Mouse (Mus musculus) limb, embryonic 14.5 days (tissue): Measurements from ENCODE around the gene Ky. TPM values are rescaled to one million over a fixed set of nuclear protein-coding genes. Genes with fewer than 3 reads are reported as not detected.
A peak's percentile ranks its signal among the peaks of the same experiment; 100 is the strongest.

Source experiments
- ATAC-seq: fragments of 200-750 bp; cut with Nextera tagmentation; 2 replicates; pipeline ENCODE4 v1.8.0; 2017; ENCODE audit warnings: low read depth, moderate number of reproducible peaks, moderate TSS enrichment; ENCODE audit not compliant: low FRiP score
- DNase-seq: peaks from one replicate; pipeline ENCODE4 v3.0.0-alpha.2; 2015; ENCODE audit warnings: low spot score
- H3K27ac ChIP-seq: fragments of 300-500 bp; sonication (generic); replicated peaks from 2 replicates; pipeline ENCODE4 v1.5.1; 2014; ENCODE audit warnings: low read depth, mild to moderate bottlenecking, low read length, moderate library complexity, mixed read lengths
- H3K27me3 ChIP-seq: fragments of 300-500 bp; sonication (generic); 2 replicates; pipeline ENCODE4 v1.6.1; 2014; ENCODE audit warnings: low read length, mixed read lengths; ENCODE audit not compliant: control insufficient read depth, insufficient read depth
- H3K36me3 ChIP-seq: fragments of 300-500 bp; sonication (generic); 2 replicates; pipeline ENCODE4 v1.6.1; 2014; ENCODE audit warnings: mild to moderate bottlenecking, low read length, moderate library complexity, mixed read lengths; ENCODE audit not compliant: control insufficient read depth, insufficient read depth
- H3K4me1 ChIP-seq: fragments of 300-500 bp; sonication (generic); 2 replicates; pipeline ENCODE4 v1.6.1; 2014; ENCODE audit warnings: antibody characterized with exemption, low read length, mixed read lengths; ENCODE audit not compliant: control insufficient read depth, insufficient read depth
- H3K4me2 ChIP-seq: fragments of 300-500 bp; sonication (generic); replicated peaks from 2 replicates; pipeline ENCODE4 v1.6.1; 2014; ENCODE audit warnings: low read depth, mild to moderate bottlenecking, low read length, moderate library complexity; ENCODE audit not compliant: severe bottlenecking
- H3K4me3 ChIP-seq: fragments of 300-500 bp; sonication (generic); replicated peaks from 2 replicates; pipeline ENCODE4 v1.5.1; 2014; ENCODE audit warnings: low read length
- H3K9ac ChIP-seq: fragments of 300-500 bp; sonication (generic); 2 replicates; pipeline ENCODE4 v1.6.1; 2014; ENCODE audit warnings: mild to moderate bottlenecking, low read depth, low read length, moderate library complexity; ENCODE audit not compliant: severe bottlenecking
- H3K9me3 ChIP-seq: fragments of 300-500 bp; sonication (generic); 2 replicates; pipeline ENCODE4 v1.6.1; 2016; ENCODE audit warnings: low read length; ENCODE audit not compliant: control insufficient read depth
- POLR2A ChIP-seq: fragments of 200-500 bp; IDR thresholded peaks from 2 replicates; pipeline ENCODE4 v1.8.0; 2012; ENCODE audit warnings: inconsistent platforms, mild to moderate bottlenecking, moderate library complexity, borderline replicate concordance; ENCODE audit not compliant: insufficient read depth, insufficient read length; ENCODE audit errors: extremely low read depth
- WGBS: fragments of 180-500 bp; shearing (Covaris S2); extraction: QIAGEN DNeasy Blood & Tissue Kit; methylation state at CpG from one replicate; pipeline ENCODE4 v1.1.7; 2014; 5-methylcytosine and 5-hydroxymethylcytosine counted together
- polyA plus RNA-seq, 2 experiments: library from polyadenylated mRNA; depleted of rRNA in 1 of 2; stranded (reverse) in 1 of 2; unstranded in 1 of 2; fragments of >200 nt; fragmentation: Nextera tagmentation in 1 of 2; extraction: Ambion mirVana in 1 of 2; gene quantifications; 2 replicates each; pipeline versions ENCODE4 v1.2.1 to v1.2.3; 2012 to 2014

Gene Ky
- polyA plus RNA-seq, 2 experiments = 1.2 to 3.2 TPM

GRCm38 (mm10) chr9:102546256-102547027, 40.9 kb downstream of the Ky start:
- no peak for DNase-seq
- no peak for ATAC-seq
- H3K9me3 ChIP-seq = no peaks in the 10 kb centered on the region
- H3K36me3 ChIP-seq = no peaks in the 10 kb centered on the region
- H3K4me2 ChIP-seq = no peak overlapping the region
- WGBS = 44% methylated on average over 20 of the region's 20 CpGs
- H3K9ac ChIP-seq = no peak overlapping the region
- H3K27me3 ChIP-seq = peaks cover 28% of the 10 kb centered on the region
- no peak for TF ChIP-seq POLR2A
- no peak overlapping the region for H3K27ac ChIP-seq
- H3K4me3 ChIP-seq = no peak overlapping the region
- H3K4me1 ChIP-seq = peaks cover 12% of the 10 kb centered on the region

GRCm38 (mm10) chr9:102547028-102547354, 41.4 kb downstream of the Ky start:
- Histone ChIP-seq H3K27ac (no peak overlapping the region), H3K27me3 (peaks cover 28% of the 10 kb centered on the region), H3K4me2 (no peak overlapping the region), H3K36me3 (no peaks in the 10 kb centered on the region), H3K9ac (no peak overlapping the region), H3K9me3 (no peaks in the 10 kb centered on the region), H3K4me1 (peaks cover 12% of the 10 kb centered on the region), H3K4me3 (no peak overlapping the region)
- TF ChIP-seq POLR2A = no peak
- DNase-seq = no peak
- 37% methylated on average over 7 of the region's 7 CpGs for WGBS
- ATAC-seq = no peak

GRCm38 (mm10) chr9:102549211-102549610, 43.7 kb downstream of the Ky start:
- no peak for DNase-seq
- Histone ChIP-seq H3K27ac (no peak overlapping the region), H3K4me2 (no peak overlapping the region), H3K4me1 (peaks cover 11% of the 10 kb centered on the region), H3K4me3 (no peak overlapping the region), H3K9ac (no peak overlapping the region), H3K27me3 (peaks cover 28% of the 10 kb centered on the region), H3K36me3 (no peaks in the 10 kb centered on the region), H3K9me3 (no peaks in the 10 kb centered on the region)
- WGBS = 78% methylated on average over 8 of the region's 8 CpGs
- no peak for TF ChIP-seq POLR2A
- ATAC-seq = no peak

GRCm38 (mm10) chr9:102551771-102552170, 46.2 kb downstream of the Ky start:
- H3K4me3 ChIP-seq = no peak overlapping the region
- ATAC-seq = no peak
- DNase-seq = peak; percentile 55
- no peak overlapping the region for H3K27ac ChIP-seq
- TF ChIP-seq POLR2A = no peak
- no peak overlapping the region for H3K4me2 ChIP-seq
- H3K27me3 ChIP-seq = peaks cover 12% of the 10 kb centered on the region
- H3K9ac ChIP-seq = no peak overlapping the region
- WGBS = 53% methylated on average over 10 of the region's 10 CpGs
- H3K36me3 ChIP-seq = no peaks in the 10 kb centered on the region
- H3K9me3 ChIP-seq = no peaks in the 10 kb centered on the region
- no peaks in the 10 kb centered on the region for H3K4me1 ChIP-seq

GRCm38 (mm10) chr9:102553781-102554180, 48.2 kb downstream of the Ky start:
- no peak for ATAC-seq
- Histone ChIP-seq H3K36me3 (no peaks in the 10 kb centered on the region), H3K9ac (no peak overlapping the region), H3K4me2 (no peak overlapping the region), H3K27ac (no peak overlapping the region), H3K4me3 (no peak overlapping the region), H3K4me1 (no peaks in the 10 kb centered on the region), H3K27me3 (no peaks in the 10 kb centered on the region), H3K9me3 (no peaks in the 10 kb centered on the region)
- no peak for TF ChIP-seq POLR2A
- no peak for DNase-seq
- 87% methylated on average over 3 of the region's 3 CpGs for WGBS
